Mouse (Mus musculus) stomach, postnatal 0 days (tissue): Measurements from ENCODE around the gene A430005L14Rik.

Experiments
- CTCF ChIP-seq: IDR thresholded peaks from 2 replicates; pipeline ENCODE4 v1.5.1; 2016; ENCODE audit warnings: antibody characterized with exemption, low read depth, mild to moderate bottlenecking, moderate library complexity
- EP300 ChIP-seq: optimal IDR thresholded peaks from 2 replicates; pipeline ENCODE3; 2016; ENCODE audit warnings: antibody characterized with exemption

DNA sequence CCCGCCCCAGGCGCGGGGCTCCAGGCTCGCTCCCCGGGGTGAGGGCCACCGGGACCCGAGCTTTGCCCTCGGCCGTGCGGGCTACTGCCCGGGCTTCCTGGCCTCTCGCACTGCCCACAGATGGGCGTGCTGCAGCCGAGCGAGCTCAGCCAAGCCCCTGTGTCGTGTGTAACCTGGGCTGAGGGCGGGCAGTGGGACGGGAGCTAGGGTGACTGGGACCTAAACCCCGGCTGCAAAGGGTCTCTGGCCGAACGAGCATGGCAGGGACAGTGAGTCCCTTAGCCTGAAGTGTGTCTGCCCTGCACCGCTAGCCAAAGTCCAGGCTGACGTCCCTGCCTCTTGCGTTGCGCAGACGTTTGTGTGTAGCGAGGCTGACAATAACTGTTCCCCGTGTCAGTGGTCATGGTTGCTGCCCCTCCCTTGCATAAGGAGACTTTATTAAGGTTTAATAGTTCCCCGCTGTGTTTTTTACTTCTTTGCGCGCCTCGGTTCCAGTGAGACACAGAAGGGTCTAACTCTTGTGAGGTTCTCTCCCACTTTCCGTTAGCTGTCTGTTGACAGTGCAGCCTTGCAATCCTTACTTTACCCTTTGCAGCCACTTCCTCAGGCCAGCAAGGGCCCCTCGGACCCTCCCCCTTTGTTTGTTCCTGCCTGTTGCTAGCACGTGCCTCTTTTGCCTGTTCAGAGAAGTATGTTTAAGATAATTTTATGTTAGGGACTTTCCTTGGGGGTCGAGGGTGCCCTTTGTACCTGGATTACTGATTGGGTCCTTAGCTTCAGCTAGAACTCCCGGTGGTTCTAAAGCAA lies 610 bp downstream of the A430005L14Rik start:
- TF ChIP-seq CTCF = no peak
- TF ChIP-seq EP300 = no peak
